Mouse (Mus musculus): ENCODE data around the gene Kif24. TPM values are rescaled to one million over a fixed set of nuclear protein-coding genes. Genes with fewer than 3 reads are reported as not detected.

Gene Kif24
- polyA plus RNA-seq (2017; shearing (Covaris generic)): 1.6 TPM

GRCm38 (mm10) chr4:41464345-41465286 is at the start of gene Kif24, which contains the start of gene Nudt2:
Gene Kif24 (minus strand): TSS chr4:41464887.
Gene Nudt2 (plus strand): TSS chr4:41465151.

DNA sequence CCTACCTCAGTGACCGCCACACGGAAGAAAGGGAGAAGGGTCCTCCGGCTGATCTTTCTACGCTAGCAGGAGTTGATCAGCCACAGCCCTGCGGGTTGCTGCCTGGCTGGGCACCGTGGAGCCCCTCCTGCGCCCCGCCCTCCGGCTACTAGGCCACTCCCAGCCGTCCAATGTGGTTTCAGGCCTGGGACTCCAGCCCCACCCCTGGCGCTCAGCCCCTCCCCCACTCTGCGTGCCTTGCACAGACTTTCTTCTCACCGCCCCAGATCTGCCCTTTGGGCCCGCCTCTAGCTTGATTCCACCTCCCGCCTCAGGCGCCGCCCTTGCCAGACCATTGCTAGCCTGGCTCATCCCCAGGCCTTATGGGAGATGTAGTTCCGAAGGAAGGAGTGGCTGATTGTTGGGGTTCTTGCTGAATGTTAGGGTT is 38.3 kb upstream of the Kif24 start, which contains the start of gene AI464131:
TSS of gene AI464131 (minus strand) at position 91 of the 427 bp plus-strand sequence.

GRCm38 (mm10) chr4:41348584-41349198 is 116.0 kb downstream of the Kif24 start, which contains the start of gene Ubap1:
Gene Ubap1 (plus strand): TSS chr4:41348996.

Other genes with a start within 250 kb of the Kif24 start
- 43.9 TPM for gene Ubap2, start 189.7 kb downstream of the Kif24 start, polyA plus RNA-seq (2017; shearing (Covaris generic))
- 39.9 TPM for gene Dcaf12, start 150.0 kb downstream of the Kif24 start, polyA plus RNA-seq (2017; shearing (Covaris generic))
- 95.5 TPM for gene Ubap1, start 115.9 kb downstream of the Kif24 start, polyA plus RNA-seq (2017; shearing (Covaris generic))
- 19.4 TPM for gene Nudt2, start 264 bp upstream of the Kif24 start, polyA plus RNA-seq (2017; shearing (Covaris generic))
- gene AI464131, start 38.2 kb upstream of the Kif24 start, polyA plus RNA-seq (2017; shearing (Covaris generic)): not detected
- gene 1110017D15Rik, start 52.4 kb upstream of the Kif24 start, polyA plus RNA-seq (2017; shearing (Covaris generic)): not detected
- gene Fam219a, start 104.7 kb upstream of the Kif24 start, polyA plus RNA-seq (2017; shearing (Covaris generic)): 0.88 TPM
- gene Dnaic1, start 104.9 kb upstream of the Kif24 start, polyA plus RNA-seq (2017; shearing (Covaris generic)): not detected
- not detected for gene Enho, start 175.4 kb upstream of the Kif24 start, polyA plus RNA-seq (2017; shearing (Covaris generic))
- gene Cntfr, start 232.2 kb upstream of the Kif24 start, polyA plus RNA-seq (2017; shearing (Covaris generic)): not detected
- gene Il11ra1, start 235.1 kb upstream of the Kif24 start, polyA plus RNA-seq (2017; shearing (Covaris generic)): 11.0 TPM
- gene Rpp25l, start 248.6 kb upstream of the Kif24 start, polyA plus RNA-seq (2017; shearing (Covaris generic)): 54.5 TPM